Mouse (Mus musculus) monocyte, adult 5-6 weeks (primary cell): ENCODE data around the gene Vtn. TPM values are rescaled to one million over a fixed set of nuclear protein-coding genes. Genes with fewer than 3 reads are reported as not detected.
A peak's percentile ranks its signal among the peaks of the same experiment; 100 is the strongest.
"Not testable (repeated sequence)": the region's sequence is repeated elsewhere in the genome, so short reads cannot be mapped to it uniquely, and the experiment has no call there.

Source experiments
- ATAC-seq: fragments of 153-309, 156-312 bp; replicated peaks from 2 replicates; pipeline ENCODE4 v1.8.0; 2017; ENCODE audit warnings: mild to moderate bottlenecking; ENCODE audit not compliant: low TSS enrichment, insufficient number of reproducible peaks, severe bottlenecking, poor library complexity, low FRiP score
- total RNA-seq: library from RNA; stranded (forward); fragments of 200-1000, 200-491, 200-594 nt; gene quantifications from 3 replicates; pipeline ENCODE4 v1.2.3, GENCODE M21; 2017

Vtn gene
- total RNA-seq, 1 experiment from 2014 or later: not detected

DNA sequence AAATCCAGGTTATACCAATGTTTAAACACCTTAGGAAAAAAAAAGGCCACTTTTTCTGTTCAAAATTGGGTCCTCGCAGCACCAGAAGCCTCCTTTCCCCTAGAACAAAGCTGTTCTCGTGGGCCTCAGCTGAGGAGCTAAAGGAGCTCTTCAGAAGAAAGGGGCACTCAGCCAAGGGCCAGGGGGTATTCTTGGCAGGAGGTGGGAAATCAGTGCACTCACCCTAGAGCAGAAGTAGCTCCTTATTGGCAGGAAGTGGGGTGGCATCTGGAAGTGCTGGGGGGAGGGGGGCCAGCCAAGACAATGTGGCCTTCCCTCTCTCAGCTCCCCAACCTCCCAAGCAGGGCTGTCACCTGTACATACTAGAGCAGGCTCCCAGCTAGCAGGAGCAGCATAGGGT, 25.9 kb downstream of the Vtn start:
- no peak for ATAC-seq

DNA sequence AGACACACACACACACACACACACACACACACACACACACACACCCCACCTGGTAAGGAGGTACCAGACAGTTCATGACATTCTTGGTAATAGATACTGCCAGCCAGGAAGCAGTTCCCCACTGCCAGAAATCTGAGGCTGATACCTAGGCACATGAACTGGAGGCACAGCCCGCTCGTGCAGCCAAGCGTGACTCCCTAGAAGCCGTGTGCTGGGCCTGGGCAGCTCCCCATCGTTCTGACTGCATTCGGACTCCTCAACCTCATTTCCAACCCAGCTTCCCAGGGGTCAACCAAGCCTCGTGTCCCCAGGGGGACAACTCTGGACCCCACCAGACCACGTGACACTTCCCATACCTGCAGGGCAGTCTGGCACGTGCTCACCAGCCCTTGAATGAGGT, 29.8 kb downstream of the Vtn start:
- ATAC-seq: no peak

DNA sequence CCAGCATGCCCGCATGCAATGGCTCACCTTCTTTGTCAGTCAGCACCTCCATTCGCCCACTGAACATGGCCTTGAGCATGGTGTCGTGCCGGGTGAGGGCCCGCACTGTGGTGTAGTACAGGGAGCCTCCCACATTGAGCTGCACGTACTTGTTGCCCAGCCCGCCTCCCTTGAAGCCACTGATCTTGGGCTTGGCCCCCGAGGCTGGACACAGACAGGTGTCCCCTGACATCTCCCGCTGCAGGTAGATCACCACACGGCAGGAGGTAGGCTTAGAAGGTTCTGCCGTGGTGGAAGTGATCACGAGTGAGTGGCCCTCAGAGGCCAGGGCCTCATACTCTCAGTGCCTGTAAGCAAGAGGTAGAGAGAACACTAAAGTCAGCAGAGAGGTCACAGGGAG, 31.1 kb downstream of the Vtn start:
- no peak for ATAC-seq

DNA sequence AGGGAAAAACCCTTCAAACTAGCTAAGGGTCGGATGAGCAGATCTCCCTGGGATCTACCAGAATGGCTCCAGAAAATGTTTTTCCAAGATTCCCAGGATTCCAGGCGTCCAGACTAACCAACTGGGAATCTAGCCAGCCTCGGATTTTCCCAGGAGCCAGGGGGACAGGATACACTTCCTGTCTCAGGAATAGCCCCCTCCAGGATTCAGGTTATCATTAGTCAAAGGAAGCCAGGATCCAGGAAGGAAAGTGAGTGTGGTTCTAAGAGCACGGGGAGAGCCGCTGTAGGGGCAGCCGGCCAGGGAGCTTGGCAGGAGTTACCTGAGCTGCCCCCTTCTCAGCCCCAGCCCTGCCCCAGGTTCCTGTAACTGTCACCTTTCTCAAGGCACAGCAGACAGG, 32.2 kb downstream of the Vtn start:
- ATAC-seq: no peak

DNA sequence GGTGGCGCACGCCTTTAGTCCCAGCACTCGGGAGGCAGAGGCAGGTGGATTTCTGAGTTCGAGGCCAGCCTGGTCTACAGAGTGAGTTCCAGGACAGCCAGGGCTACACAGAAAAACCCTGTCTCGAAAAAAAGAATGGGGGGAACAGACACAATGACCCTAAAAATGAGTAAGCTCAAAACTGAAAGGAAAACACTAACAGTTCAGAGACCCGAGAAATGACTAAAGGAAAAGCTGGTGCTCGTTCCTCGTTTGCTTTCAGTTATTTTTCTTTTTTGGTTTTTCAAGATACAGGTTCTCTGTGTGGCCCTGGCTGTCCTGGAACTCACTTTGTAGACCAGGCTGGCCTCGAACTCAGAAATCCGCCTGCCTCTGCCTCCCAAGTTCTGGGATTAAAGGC, 32.6 kb downstream of the Vtn start:
- not testable (repeated sequence) for ATAC-seq

DNA sequence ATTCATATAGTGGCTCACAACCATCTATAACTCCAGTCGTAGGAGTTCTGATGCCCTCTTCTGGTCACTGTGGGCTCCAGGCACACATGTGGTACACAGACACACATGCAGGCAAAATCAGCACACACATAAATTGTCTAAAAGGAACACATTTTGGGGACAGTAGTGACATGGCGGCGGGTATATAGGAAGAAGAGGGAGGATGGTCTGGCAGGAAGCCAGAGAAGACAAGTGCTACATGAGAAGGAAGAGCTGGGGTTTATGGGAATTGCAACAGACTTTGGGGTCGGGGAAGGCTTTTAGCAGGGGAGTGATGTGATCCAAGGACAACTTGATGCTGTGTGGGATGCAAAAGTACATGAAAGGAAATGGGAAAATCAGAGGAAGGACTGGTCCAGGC, 35.6 kb downstream of the Vtn start:
- no peak for ATAC-seq

DNA sequence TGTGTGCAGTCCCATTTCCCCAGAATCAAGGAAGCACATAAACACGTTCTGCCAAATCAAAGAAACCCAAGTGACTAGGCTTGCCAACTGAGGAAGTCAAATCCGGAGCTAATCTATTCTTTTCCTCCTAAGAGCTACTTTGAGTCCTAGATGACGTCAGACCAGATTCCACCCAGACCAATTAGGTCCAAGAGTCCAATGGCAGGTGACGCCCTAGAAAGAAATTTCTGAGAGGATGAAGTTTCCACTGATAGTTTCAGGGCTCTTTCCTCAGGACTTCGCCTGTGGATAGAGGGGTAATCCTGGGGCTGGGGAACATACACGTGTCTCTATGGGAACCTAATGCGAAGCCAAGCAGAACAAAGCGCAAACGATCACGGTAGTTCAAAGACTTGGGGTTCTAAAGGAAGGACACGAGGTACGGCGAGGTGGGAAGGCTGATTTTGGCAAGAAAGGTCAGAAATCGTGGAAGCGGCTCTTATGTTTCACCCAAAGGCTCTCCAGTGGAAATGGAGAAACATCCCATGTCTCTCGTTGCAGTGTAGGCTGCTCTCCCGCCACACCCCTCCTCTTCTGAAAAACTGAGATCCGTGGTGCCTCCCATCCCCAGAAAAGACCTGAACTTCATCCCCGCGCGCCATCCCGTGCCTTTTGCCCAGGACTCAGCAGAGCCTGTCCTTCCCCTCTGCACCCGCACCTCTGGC, 36.6 kb downstream of the Vtn start:
- ATAC-seq: peak; percentile 38; the same call in 1 of the 2 replicates

DNA sequence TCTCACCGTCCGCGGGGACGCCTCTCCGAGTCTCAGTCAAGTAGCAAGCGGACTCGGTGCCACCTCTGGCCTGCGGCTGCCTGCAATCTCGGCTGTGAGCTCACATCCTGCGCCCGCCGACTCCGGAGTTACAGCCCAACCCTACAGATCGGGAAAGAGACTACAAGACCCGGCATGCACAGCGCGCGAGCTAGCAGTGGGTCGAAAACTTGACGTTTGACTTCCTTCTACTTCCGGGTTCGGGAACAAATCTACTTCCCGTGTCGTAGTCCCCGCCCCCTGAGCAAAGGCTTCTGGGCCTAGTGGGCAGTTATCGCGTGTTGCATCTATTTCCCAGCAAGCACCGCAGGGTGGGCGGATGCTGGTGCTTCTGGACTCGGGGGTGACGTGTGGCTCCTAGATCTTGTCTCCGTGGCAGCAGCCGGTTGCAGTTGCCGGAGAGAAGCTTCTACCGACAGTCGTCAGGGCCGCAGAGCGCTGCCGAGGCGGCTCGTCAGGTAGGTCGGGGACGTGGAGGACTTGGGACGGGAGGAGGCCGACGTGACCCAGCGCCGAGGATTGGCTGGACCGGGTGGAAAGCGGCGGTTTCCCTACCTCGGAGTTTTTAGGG, 37.3 kb downstream of the Vtn start, which contains the start of the genes Tnfaip1 and Ift20:
Gene Tnfaip1 (minus strand): TSS at position 253 of the 610 bp plus-strand sequence.
Gene Ift20 (plus strand): TSS at position 282 of the 610 bp plus-strand sequence.
- peak; percentile 96 for ATAC-seq

DNA sequence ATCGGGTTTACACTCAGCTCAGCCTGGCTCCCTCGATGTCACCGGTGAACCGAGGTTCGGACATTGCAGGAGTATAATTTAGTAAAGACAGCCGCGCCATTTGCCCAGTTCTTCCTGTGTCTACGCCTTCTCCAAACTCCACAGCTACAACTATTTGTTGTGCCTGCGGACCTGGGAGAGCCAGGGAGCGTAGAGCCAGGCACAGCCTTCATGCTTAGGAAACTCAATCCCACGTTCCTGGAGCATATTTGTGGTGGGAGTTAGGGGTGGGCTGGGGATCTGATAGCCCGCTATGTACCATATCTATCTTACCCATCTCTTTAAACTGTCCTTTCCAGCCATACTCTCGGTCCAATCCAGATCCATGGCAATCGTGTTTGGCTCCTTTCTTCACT, 37.8 kb downstream of the Vtn start:
- ATAC-seq: no peak

DNA sequence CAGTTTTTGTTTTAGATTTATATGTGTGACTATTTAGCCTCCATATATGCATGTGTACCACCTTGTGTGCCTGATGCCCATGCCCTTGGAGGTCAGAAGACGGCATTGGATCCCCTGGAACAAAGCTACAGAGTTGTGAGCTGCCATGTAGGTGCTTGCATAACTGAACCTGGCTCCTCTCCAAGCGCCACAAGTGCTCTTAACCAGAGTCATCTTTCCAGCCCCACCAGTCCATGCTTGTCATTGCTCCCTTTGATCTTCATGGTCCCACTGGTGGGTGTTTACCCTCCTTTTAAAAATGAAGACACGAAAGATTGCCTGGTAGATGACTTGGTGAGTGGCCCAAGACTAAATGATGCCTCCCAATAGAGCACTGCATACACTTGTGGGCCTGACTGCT, 41.5 kb downstream of the Vtn start:
- no peak for ATAC-seq

DNA sequence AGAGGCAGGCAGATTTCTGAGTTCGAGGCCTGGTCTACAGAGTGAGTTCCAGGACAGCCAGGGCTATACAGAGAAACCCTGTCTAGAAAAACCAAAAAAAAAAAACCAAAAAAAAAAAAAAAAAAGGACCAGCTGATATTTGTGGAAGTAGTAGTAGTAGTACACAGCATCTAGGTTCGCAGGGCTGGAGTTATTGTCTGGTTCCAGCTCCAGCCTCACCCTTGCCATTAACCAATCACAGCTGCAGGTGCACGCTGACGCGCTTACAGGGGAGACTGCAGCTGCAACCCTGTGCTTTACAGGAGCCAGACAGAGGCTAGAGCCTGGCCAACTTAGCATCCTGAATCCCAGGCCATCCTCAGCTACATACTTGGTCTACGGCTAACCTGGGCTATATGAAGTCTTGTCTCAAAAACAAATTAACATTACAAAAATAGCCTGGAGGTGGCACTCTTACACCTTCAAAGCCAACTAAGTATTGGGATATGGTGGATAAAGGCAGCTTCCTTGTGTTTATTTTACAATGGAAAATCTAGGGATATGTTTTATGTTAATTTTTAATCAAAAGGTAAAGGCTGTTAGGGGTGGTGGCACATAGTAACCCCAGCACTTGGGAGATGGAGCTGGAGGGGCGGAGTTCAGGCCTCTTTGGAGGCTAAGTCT, 45.7 kb downstream of the Vtn start:
- no peak for ATAC-seq

DNA sequence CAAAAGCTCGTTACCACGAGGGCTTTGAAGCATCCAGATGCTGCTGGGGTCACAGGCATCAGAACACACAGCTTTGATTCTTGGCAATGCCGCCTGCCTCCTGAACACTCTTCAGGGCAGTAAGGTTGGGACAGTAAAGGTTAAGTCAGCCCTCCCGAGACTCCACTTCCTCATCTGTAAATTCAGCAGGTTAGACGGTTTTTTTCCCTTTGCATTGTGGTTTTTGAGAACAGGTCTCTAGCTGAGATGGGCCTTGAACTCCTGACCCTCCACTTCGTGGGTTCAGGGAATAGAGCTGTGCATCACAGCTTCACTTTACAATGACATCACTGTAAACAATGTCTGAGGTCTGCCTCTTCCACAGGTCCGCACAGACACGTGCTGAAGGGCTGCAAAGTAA, 46.3 kb downstream of the Vtn start:
- ATAC-seq: no peak

DNA sequence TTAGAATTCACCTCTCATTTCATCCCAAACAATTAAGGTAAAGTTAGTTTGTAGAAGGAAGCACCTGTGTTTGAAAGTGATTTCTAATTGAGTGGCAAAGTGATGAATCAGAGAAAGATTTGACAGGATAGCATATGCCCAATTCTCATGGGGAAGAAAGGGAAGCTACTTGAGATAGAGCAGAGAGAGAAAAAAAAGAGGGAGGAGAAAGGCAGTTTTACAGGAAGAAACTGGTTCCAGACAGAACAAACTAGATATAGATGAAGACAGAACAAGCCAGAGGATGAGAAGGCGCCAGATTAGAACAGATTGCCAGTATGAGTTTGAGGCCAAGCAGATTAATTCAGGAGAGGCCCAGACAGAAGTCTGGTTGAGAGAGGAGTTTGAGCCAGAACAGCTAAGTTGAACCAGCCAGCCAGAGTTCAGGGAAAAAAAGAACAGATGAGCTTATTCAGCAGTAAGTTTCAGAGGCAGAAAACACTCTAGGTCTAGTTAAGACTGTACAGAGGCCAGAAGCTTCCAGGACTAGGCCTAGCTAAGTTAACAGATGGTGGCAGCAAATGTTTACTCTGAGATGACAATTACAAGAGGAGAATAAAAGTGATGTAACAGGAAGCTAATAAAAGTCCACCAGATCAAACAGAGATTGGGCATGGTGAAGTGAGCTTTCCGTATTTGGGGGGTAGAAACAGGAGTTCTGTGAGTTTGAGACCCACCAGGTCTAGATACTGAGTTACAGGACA, 49.0 kb downstream of the Vtn start:
- no peak for ATAC-seq

DNA sequence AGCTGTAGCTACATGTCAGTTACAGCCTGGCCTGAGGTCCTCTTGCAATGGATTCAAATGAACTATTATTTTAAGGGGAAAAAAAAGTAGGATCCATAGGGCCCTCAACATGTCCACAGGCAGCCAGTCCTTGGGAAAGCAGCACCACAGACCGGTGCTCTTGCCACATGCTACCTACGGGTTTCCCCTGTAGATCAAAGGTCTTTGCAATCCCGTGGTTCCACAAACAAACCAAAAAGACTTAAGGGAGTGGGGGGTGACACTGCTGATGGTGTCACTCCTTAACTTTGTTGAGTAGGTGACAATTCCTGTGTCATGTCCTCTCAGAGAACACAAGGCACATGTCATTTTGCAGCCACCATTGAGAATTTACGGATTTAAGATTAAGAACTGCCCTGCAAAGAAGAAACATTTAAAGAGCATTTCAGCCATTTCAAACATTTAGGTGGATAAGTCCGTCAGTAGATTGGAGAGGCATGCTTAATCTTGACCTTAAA, 50.6 kb downstream of the Vtn start:
- no peak for ATAC-seq

DNA sequence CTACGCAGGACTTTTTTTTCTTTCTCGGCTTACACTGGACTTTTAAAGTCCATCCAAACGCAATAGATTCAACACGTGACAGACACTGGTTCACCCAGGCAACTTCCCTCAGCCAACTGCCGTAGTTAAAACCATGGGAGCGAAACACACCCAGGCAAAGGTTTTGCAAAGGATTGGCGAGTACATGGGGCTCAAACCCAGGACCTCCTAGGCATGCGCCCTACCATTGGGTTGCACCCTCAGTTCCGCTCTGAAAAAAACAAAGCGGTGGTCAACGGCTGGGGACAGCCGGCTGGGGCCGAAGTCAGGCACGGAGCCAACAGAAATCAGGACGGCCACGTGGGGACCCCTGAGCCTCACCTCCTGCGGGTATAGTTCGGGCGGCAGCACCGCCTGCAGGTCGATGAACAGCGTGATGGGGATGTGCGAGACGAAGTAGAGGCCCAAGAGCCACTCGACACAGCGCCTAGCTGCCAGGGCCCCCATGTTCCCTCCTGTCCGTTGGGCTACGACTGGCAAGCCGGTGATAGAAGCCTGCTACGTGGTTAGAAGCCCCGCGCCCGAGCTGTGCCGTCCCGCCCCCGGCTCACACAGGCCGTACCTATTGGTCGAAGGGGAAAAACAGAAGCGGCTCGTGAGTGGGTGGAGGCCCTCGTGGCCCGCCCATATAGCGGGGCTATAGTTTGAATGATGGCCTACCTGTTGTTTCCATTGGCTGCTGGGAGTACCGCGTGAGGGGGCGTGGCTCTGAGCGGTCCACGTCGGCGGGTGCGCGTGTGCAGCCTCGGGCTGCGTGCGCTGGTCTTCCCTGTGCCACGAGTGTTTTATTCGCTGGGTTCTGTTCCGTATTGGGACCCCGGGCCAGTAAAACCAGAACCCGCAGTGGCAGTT, 51.5 kb downstream of the Vtn start, which contains the start of gene Tmem97:
Gene Tmem97 (minus strand): TSS at position 610 of the 891 bp plus-strand sequence.
- ATAC-seq: peak; percentile 100

DNA sequence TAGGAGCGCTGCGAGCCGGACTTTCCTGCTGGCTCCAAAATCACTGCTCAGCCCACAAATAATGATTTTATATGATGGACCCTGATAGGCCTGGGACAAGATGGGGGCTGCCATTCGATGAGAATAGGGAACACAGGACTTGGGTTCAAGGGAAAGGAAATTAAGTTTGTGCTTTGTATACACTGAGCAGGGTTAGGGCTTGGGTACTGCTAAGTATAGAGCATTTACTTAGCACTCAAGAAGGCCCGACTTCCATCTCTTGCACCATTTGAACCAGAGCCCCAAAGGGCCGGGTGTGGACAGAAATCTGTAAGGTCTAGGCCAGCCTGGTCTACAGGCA, 52.1 kb downstream of the Vtn start:
- ATAC-seq: no peak
